Mouse (Mus musculus) Patski (cell line): ENCODE results near the gene Rab11a. TPM values are rescaled to one million over a fixed set of nuclear protein-coding genes. Genes with fewer than 3 reads are reported as not detected.
A peak's percentile ranks its signal among the peaks of the same experiment; 100 is the strongest.

Experiments
- ATAC-seq: fragments of 100-300 bp; one replicate; pipeline ENCODE4 v1.8.0; 2021
- CTCF ChIA-PET: fragments of 350-600 bp; sonication (Branson Sonifier 250); formaldehyde crosslinking; loops from one replicate; lab custom pipeline; 2022; ENCODE audit warnings: inconsistent platforms; lab: Charles Lee
- POLR2A ChIA-PET: fragments of 350-600 bp; sonication (Branson Sonifier 250); formaldehyde crosslinking; loops from one replicate; lab custom pipeline; 2022; ENCODE audit warnings: antibody characterized with exemption, inconsistent platforms; lab: Charles Lee
- DNase-seq: peaks from one replicate; pipeline ENCODE4 v3.0.0-alpha.2; 2011; ENCODE audit warnings: low read depth, low spot score
- H3K27me3 ChIP-seq: fragments of 371-371 bp; one replicate; pipeline ENCODE4 v1.5.1; 2021
- CTCF ChIP-seq: fragments of 100-300 bp; IDR thresholded peaks from one replicate; pipeline ENCODE4 v1.5.1; 2021
- in situ Hi-C: fragments of 300-500 bp; cut with MboI; formaldehyde crosslinking; loops from 3 replicates; pipeline ENCODE4 v1.11.1; 2018; ENCODE audit warnings: low pct_unique_long_range_greater_than_20kb, mixed read lengths
- polyA plus RNA-seq: library from polyadenylated mRNA; unstranded; gene quantifications from one replicate; pipeline ENCODE4 v1.2.3, GENCODE M21; 2021

The Rab11a gene
- polyA plus RNA-seq, 1 experiment from 2014 or later = 579 TPM

GRCm38 (mm10) chr9:64668001-64668400 lies 69.6 kb downstream of the Rab11a start:
- ATAC-seq (no peak), DNase-seq (no peak)
- no peak for TF ChIP-seq CTCF
- POLR2A ChIA-PET = no interaction called here
- in situ Hi-C loops = no loop called here
- H3K27me3 ChIP-seq = no peaks in the 10 kb centered on the region
- CTCF ChIA-PET = interaction anchor here (1.0 to 1.1 kb wide), 2 partner anchors 8 to 21 kb away, joined by 3 read pairs; no protein-coding TSS in a partner anchor

- ATAC-seq (no peak), DNase-seq (peak; percentile 15)
- ChIA-PET POLR2A (no interaction called here), CTCF (interaction anchor here (1.0 to 1.1 kb wide), 2 partner anchors 9 to 21 kb away, joined by 3 read pairs; no protein-coding TSS in a partner anchor)
- no peak for TF ChIP-seq CTCF
- no peaks in the 10 kb centered on the region for H3K27me3 ChIP-seq
- in situ Hi-C loops = no loop called here
These were observed 70.0 kb downstream of the Rab11a start for GRCm38 (mm10) chr9:64667513-64667912.

- ChIA-PET CTCF (no interaction called here), POLR2A (interaction anchor here (0.5 kb wide), 1 partner anchor 123 kb away, joined by 3 read pairs; no protein-coding TSS in a partner anchor)
- ATAC-seq = no peak
- DNase-seq = peak; percentile 12
- no peaks in the 10 kb centered on the region for H3K27me3 ChIP-seq
- in situ Hi-C loops = no loop called here
- TF ChIP-seq CTCF = no peak
These were observed 71.0 kb downstream of the Rab11a start for GRCm38 (mm10) chr9:64666549-64666948.

Other genes with a start within 250 kb of the Rab11a start
- 9.0 TPM for gene Dennd4a, start 73.6 kb upstream of the Rab11a start, polyA plus RNA-seq
- 0.03 TPM for gene Slc24a1, start 213.8 kb upstream of the Rab11a start, polyA plus RNA-seq
- 31.4 TPM for gene Ints14, start 223.1 kb upstream of the Rab11a start, polyA plus RNA-seq